Mouse (Mus musculus): ENCODE results near the gene Col5a2.

- TF ChIP-seq MAX (IDR thresholded peaks at IDR 0.05; ENCODE audit: low read length) = no peak
- no peak for TF ChIP-seq EP300 (IDR thresholded peaks at IDR 0.05; ENCODE audit: low read depth in 1 of 2, low read length in 2 of 2)
- TF ChIP-seq ELF1 (IDR thresholded peaks at IDR 0.05; ENCODE audit: low read depth, low read length) = no peak
- TF ChIP-seq HCFC1 (IDR thresholded peaks at IDR 0.05; ENCODE audit: low read depth, low read length) = no peak
- TF ChIP-seq MAFK (IDR thresholded peaks at IDR 0.05; ENCODE audit: borderline replicate concordance, low read depth, low read length) = no peak
Observed at GRCm38 (mm10) chr1:45521486-45521885, 18.4 kb upstream of the Col5a2 start.

Data from MEL (cell line).